Mouse (Mus musculus) midbrain, embryonic 15.5 days (tissue): ENCODE results near the gene Katnal1. TPM values are rescaled to one million over a fixed set of nuclear protein-coding genes. Genes with fewer than 3 reads are reported as not detected.

Source experiments
- ATAC-seq: fragments of 200-750 bp; cut with Nextera tagmentation; replicated peaks from 2 replicates; pipeline ENCODE4 v1.8.0; 2017; ENCODE audit warnings: moderate TSS enrichment
- H3K27ac ChIP-seq: fragments of 300-500 bp; sonication (generic); 2 replicates; pipeline ENCODE4 v1.5.1; 2015; ENCODE audit warnings: mild to moderate bottlenecking, inconsistent platforms
- H3K27me3 ChIP-seq: fragments of 300-500 bp; sonication (generic); replicated peaks from 2 replicates; pipeline ENCODE4 v1.6.1; 2015; ENCODE audit warnings: inconsistent platforms
- H3K36me3 ChIP-seq: fragments of 300-500 bp; sonication (generic); replicated peaks from 2 replicates; pipeline ENCODE4 v1.6.1; 2015; ENCODE audit warnings: inconsistent platforms
- H3K4me1 ChIP-seq: fragments of 300-500 bp; sonication (generic); 2 replicates; pipeline ENCODE4 v1.6.1; 2015; ENCODE audit warnings: inconsistent platforms
- H3K4me2 ChIP-seq: fragments of 300-500 bp; sonication (generic); 2 replicates; pipeline ENCODE4 v1.6.1; 2015; ENCODE audit warnings: inconsistent platforms, mild to moderate bottlenecking, moderate library complexity
- H3K4me3 ChIP-seq: fragments of 300-500 bp; sonication (generic); 2 replicates; pipeline ENCODE4 v1.5.1; 2015; ENCODE audit warnings: mild to moderate bottlenecking, inconsistent platforms
- H3K9ac ChIP-seq: fragments of 300-500 bp; sonication (generic); 2 replicates; pipeline ENCODE4 v1.6.1; 2015; ENCODE audit warnings: mild to moderate bottlenecking, inconsistent platforms
- H3K9me3 ChIP-seq: fragments of 300-500 bp; sonication (generic); 2 replicates; pipeline ENCODE4 v1.6.1; 2016; ENCODE audit warnings: inconsistent platforms
- WGBS: fragments of 180-500 bp; shearing (Covaris S2); methylation state at CpG from one replicate; pipeline ENCODE4 v1.1.7; 2015; ENCODE audit warnings: mixed read lengths; 5-methylcytosine and 5-hydroxymethylcytosine counted together
- polyA plus RNA-seq: library from polyadenylated mRNA; unstranded; fragments of >200 nt; fragmentation: Nextera tagmentation; extraction: Ambion mirVana; gene quantifications from 2 replicates; pipeline ENCODE4 v1.2.1, GENCODE M21; 2015

The Katnal1 gene
- polyA plus RNA-seq, 1 experiment from 2014 or later: 42.7 TPM

GRCm38 (mm10) chr5:148896515-148896914 lies 32.6 kb downstream of the Katnal1 start:
- WGBS: 87% methylated on average over 10 of the region's 10 CpGs
- Histone ChIP-seq H3K4me1 (peaks cover 16% of the 10 kb centered on the region), H3K9me3 (no peaks in the 10 kb centered on the region), H3K27me3 (no peaks in the 10 kb centered on the region), H3K4me3 (no peak overlapping the region), H3K4me2 (no peak overlapping the region), H3K9ac (no peak overlapping the region), H3K36me3 (peaks cover 20% of the 10 kb centered on the region), H3K27ac (no peak overlapping the region)
- no peak for ATAC-seq

GRCm38 (mm10) chr5:148895833-148896232 lies 33.3 kb downstream of the Katnal1 start:
- Histone ChIP-seq H3K9me3 (no peaks in the 10 kb centered on the region), H3K27ac (no peak overlapping the region), H3K4me2 (no peak overlapping the region), H3K4me3 (no peak overlapping the region), H3K27me3 (no peaks in the 10 kb centered on the region), H3K4me1 (peaks cover 16% of the 10 kb centered on the region), H3K36me3 (peaks cover 25% of the 10 kb centered on the region), H3K9ac (no peak overlapping the region)
- no peak for ATAC-seq
- 90% methylated on average over 7 of the region's 7 CpGs for WGBS

GRCm38 (mm10) chr5:148895034-148895433 lies 34.1 kb downstream of the Katnal1 start:
- no peak overlapping the region for H3K4me2 ChIP-seq
- no peak overlapping the region for H3K4me3 ChIP-seq
- WGBS: 31% methylated on average over 5 of the region's 5 CpGs
- no peak overlapping the region for H3K27ac ChIP-seq
- H3K27me3 ChIP-seq: no peaks in the 10 kb centered on the region
- no peak overlapping the region for H3K9ac ChIP-seq
- H3K36me3 ChIP-seq: peaks cover 32% of the 10 kb centered on the region
- H3K9me3 ChIP-seq: no peaks in the 10 kb centered on the region
- H3K4me1 ChIP-seq: peaks cover 16% of the 10 kb centered on the region
- ATAC-seq: no peak

GRCm38 (mm10) chr5:148890237-148890636 lies 38.9 kb downstream of the Katnal1 start:
- Histone ChIP-seq H3K4me3 (no peak overlapping the region), H3K4me1 (no peaks in the 10 kb centered on the region), H3K4me2 (no peak overlapping the region), H3K27ac (no peak overlapping the region), H3K36me3 (peaks cover 41% of the 10 kb centered on the region), H3K9me3 (no peaks in the 10 kb centered on the region), H3K9ac (no peak overlapping the region), H3K27me3 (no peaks in the 10 kb centered on the region)
- 99% methylated on average over 4 of the region's 4 CpGs for WGBS
- no peak for ATAC-seq

- Histone ChIP-seq H3K9me3 (no peaks in the 10 kb centered on the region), H3K27me3 (no peaks in the 10 kb centered on the region), H3K4me1 (no peaks in the 10 kb centered on the region), H3K27ac (no peak overlapping the region), H3K4me2 (no peak overlapping the region), H3K9ac (no peak overlapping the region), H3K36me3 (peaks cover 33% of the 10 kb centered on the region), H3K4me3 (no peak overlapping the region)
- 93% methylated on average over 6 of the region's 6 CpGs for WGBS
- ATAC-seq: no peak
These were observed 41.1 kb downstream of the Katnal1 start for GRCm38 (mm10) chr5:148888032-148888431.

GRCm38 (mm10) chr5:148885821-148886609 lies 43.1 kb downstream of the Katnal1 start:
- H3K4me2 ChIP-seq: peak overlapping the region; percentile 35
- no peak overlapping the region for H3K9ac ChIP-seq
- no peaks in the 10 kb centered on the region for H3K9me3 ChIP-seq
- peak overlapping the region; percentile 24; the same call in 1 of the 2 replicates for H3K27ac ChIP-seq
- H3K36me3 ChIP-seq: peaks cover 16% of the 10 kb centered on the region
- H3K27me3 ChIP-seq: no peaks in the 10 kb centered on the region
- peak; percentile 88 for ATAC-seq
- peak overlapping the region; percentile 7 for H3K4me3 ChIP-seq
- 30% methylated on average over 22 of the region's 22 CpGs for WGBS
- no peaks in the 10 kb centered on the region for H3K4me1 ChIP-seq

GRCm38 (mm10) chr5:148883671-148884070 lies 45.4 kb downstream of the Katnal1 start:
- H3K4me1 ChIP-seq: no peaks in the 10 kb centered on the region
- no peak overlapping the region for H3K4me3 ChIP-seq
- 91% methylated on average over 8 of the region's 8 CpGs for WGBS
- H3K27me3 ChIP-seq: no peaks in the 10 kb centered on the region
- no peaks in the 10 kb centered on the region for H3K9me3 ChIP-seq
- ATAC-seq: no peak
- H3K27ac ChIP-seq: no peak overlapping the region
- peaks cover 14% of the 10 kb centered on the region for H3K36me3 ChIP-seq
- no peak overlapping the region for H3K4me2 ChIP-seq
- no peak overlapping the region for H3K9ac ChIP-seq

GRCm38 (mm10) chr5:148879218-148879617 lies 49.9 kb downstream of the Katnal1 start:
- Histone ChIP-seq H3K36me3 (peaks cover 33% of the 10 kb centered on the region), H3K27me3 (no peaks in the 10 kb centered on the region), H3K4me3 (no peak overlapping the region), H3K4me2 (no peak overlapping the region), H3K9me3 (no peaks in the 10 kb centered on the region), H3K9ac (no peak overlapping the region), H3K27ac (no peak overlapping the region), H3K4me1 (no peaks in the 10 kb centered on the region)
- no peak for ATAC-seq
- 92% methylated on average over 6 of the region's 6 CpGs for WGBS

- no peak for ATAC-seq
- Histone ChIP-seq H3K9me3 (no peaks in the 10 kb centered on the region), H3K4me1 (no peaks in the 10 kb centered on the region), H3K36me3 (peaks cover 16% of the 10 kb centered on the region; the same call in 1 of the 2 replicates), H3K27me3 (no peaks in the 10 kb centered on the region), H3K4me2 (no peak overlapping the region), H3K9ac (no peak overlapping the region), H3K27ac (no peak overlapping the region), H3K4me3 (no peak overlapping the region)
- 92% methylated on average over 8 of the region's 8 CpGs for WGBS
These were observed 56.0 kb downstream of the Katnal1 start for GRCm38 (mm10) chr5:148873116-148873515.

- H3K9me3 ChIP-seq: no peaks in the 10 kb centered on the region
- H3K4me2 ChIP-seq: no peak overlapping the region
- H3K9ac ChIP-seq: no peak overlapping the region
- peaks cover 5% of the 10 kb centered on the region; the same call in 1 of the 2 replicates for H3K4me1 ChIP-seq
- H3K36me3 ChIP-seq: no peaks in the 10 kb centered on the region
- no peak for ATAC-seq
- no peaks in the 10 kb centered on the region for H3K27me3 ChIP-seq
- 42% methylated on average over 3 of the region's 3 CpGs for WGBS
- H3K4me3 ChIP-seq: no peak overlapping the region
- no peak overlapping the region for H3K27ac ChIP-seq
These were observed 59.5 kb downstream of the Katnal1 start for GRCm38 (mm10) chr5:148869583-148869982.

GRCm38 (mm10) chr5:148867766-148868165 lies 61.4 kb downstream of the Katnal1 start:
- no peak overlapping the region for H3K27ac ChIP-seq
- no peaks in the 10 kb centered on the region for H3K27me3 ChIP-seq
- H3K36me3 ChIP-seq: no peaks in the 10 kb centered on the region
- WGBS: 80% methylated on average over 6 of the region's 6 CpGs
- no peak overlapping the region for H3K4me2 ChIP-seq
- peaks cover 5% of the 10 kb centered on the region; the same call in 1 of the 2 replicates for H3K4me1 ChIP-seq
- H3K9me3 ChIP-seq: no peaks in the 10 kb centered on the region
- no peak overlapping the region for H3K9ac ChIP-seq
- H3K4me3 ChIP-seq: no peak overlapping the region
- ATAC-seq: no peak

- peaks cover 5% of the 10 kb centered on the region; the same call in 1 of the 2 replicates for H3K4me1 ChIP-seq
- H3K27ac ChIP-seq: no peak overlapping the region
- no peak overlapping the region for H3K9ac ChIP-seq
- no peak overlapping the region for H3K4me3 ChIP-seq
- no peak overlapping the region for H3K4me2 ChIP-seq
- WGBS: 90% methylated on average over 7 of the region's 7 CpGs
- no peak for ATAC-seq
- no peaks in the 10 kb centered on the region for H3K27me3 ChIP-seq
- no peaks in the 10 kb centered on the region for H3K9me3 ChIP-seq
- no peaks in the 10 kb centered on the region for H3K36me3 ChIP-seq
These were observed 61.9 kb downstream of the Katnal1 start for GRCm38 (mm10) chr5:148867171-148867570.

GRCm38 (mm10) chr5:148866571-148866970 lies 62.5 kb downstream of the Katnal1 start:
- no peak overlapping the region for H3K27ac ChIP-seq
- no peak overlapping the region for H3K9ac ChIP-seq
- no peak overlapping the region for H3K4me2 ChIP-seq
- no peaks in the 10 kb centered on the region for H3K36me3 ChIP-seq
- no peak overlapping the region for H3K4me3 ChIP-seq
- no peak for ATAC-seq
- 88% methylated on average over 10 of the region's 10 CpGs for WGBS
- H3K9me3 ChIP-seq: no peaks in the 10 kb centered on the region
- peaks cover 5% of the 10 kb centered on the region; the same call in 1 of the 2 replicates for H3K4me1 ChIP-seq
- H3K27me3 ChIP-seq: no peaks in the 10 kb centered on the region
